8 mouse cellular contexts compared by ENCODE assay signal in the genomic region with DNA sequence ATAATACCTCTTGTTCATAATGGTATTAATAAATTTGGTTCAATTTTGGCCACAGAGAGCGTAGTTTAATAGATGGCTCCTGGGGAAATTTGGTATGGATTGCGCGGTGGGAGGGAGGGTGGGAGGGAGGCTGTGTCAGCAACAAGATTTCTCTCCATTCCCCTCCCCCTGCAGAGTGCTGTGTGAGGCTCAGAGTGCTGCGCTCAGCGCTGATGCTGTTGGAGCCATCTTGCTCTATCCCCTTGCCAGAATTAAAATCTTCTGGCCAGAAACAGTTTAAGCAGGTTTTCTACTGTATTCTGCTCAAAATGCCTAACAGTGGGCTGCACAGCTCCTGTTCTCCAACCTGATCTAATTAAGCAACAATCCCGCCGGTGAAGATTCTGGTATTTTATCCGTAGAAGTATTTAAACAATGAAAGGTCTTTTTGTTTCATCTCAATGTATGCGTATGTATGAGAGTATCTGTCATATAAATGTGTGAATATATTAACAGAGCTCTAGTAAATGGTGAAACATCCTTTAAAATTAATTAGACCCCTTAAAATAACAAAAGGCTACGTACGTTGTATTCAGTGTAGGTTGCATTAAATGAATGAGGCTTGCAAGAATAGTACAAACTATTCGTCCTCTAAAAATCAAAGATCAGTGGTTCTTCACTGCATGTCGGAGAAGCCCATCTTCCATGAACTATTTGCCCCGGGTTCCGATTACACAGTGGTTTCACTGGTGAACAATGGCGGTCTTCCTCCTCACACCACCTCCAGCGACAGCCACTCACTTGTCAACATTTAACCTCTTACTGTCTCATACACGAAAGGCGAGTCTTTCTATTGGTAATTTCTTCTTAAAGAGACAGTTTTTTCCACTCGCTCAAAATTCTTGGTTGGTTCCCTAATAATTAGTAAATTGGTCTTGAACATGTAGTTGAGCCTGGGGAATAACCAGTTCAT. TPM values are rescaled to one million over a fixed set of nuclear protein-coding genes. Genes with fewer than 3 reads are reported as not detected.
DNase-seq lines count a peak whose midpoint lies in the region; ATAC-seq and TF ChIP-seq lines count a peak whose summit lies in the region.

No protein-coding gene starts in this region.

- TF ChIP-seq POLR2A in cortical plate, adult 2 months (IDR thresholded peaks at IDR 0.05; ENCODE audit: extremely low read depth, insufficient read depth, low read length): peak; percentile 94

- peak overlapping the region; percentile 80 for H3K9ac ChIP-seq in hindbrain, embryonic 16.5 days (ENCODE audit: low read depth, low read length)
- H3K9ac ChIP-seq in liver, postnatal 0 days (replicated peaks): peak overlapping the region; percentile 59

- peak overlapping the region; percentile 66 for H3K4me3 ChIP-seq in megakaryocyte, embryonic 14.5 days (replicated peaks)
- peak overlapping the region; percentile 81 for H3K4me3 ChIP-seq in cortical plate, adult 2 months (ENCODE audit: insufficient read depth, low read length)
- H3K4me3 ChIP-seq in hindbrain, embryonic 16.5 days (ENCODE audit: low read length): peak overlapping the region; percentile 57
- peak overlapping the region; percentile 48 for H3K4me3 ChIP-seq in liver, postnatal 0 days (ENCODE audit: low read depth, low read length)

- no peaks in the 10 kb centered on the region for H3K36me3 ChIP-seq in megakaryocyte, embryonic 14.5 days (replicated peaks; ENCODE audit: low read length)
- no peaks in the 10 kb centered on the region for H3K36me3 ChIP-seq in hindbrain, embryonic 16.5 days (ENCODE audit: control insufficient read depth, insufficient read depth, low read length)
- no peaks in the 10 kb centered on the region for H3K36me3 ChIP-seq in liver, postnatal 0 days (replicated peaks; ENCODE audit: insufficient read depth, low read length)

- no peak for TF ChIP-seq EP300 in liver, postnatal 0 days (IDR thresholded peaks at IDR 0.05; ENCODE audit: low read depth)

- peak overlapping the region; percentile 93 for H3K27ac ChIP-seq in cortical plate, adult 2 months (ENCODE audit: insufficient read depth, low read length)
- peak overlapping the region; percentile 96 for H3K27ac ChIP-seq in hindbrain, embryonic 16.5 days (ENCODE audit: low read depth, low read length)
- H3K27ac ChIP-seq in liver, postnatal 0 days (ENCODE audit: low read depth): peak overlapping the region; percentile 65

- TF ChIP-seq CTCF in cortical plate, adult 2 months (IDR thresholded peaks at IDR 0.05; ENCODE audit: extremely low read depth, insufficient read depth, low read length): no peak
- no peak for TF ChIP-seq CTCF in liver, postnatal 0 days (IDR thresholded peaks at IDR 0.05; ENCODE audit: low read depth)

- H3K9me3 ChIP-seq in megakaryocyte, embryonic 14.5 days: no peaks in the 10 kb centered on the region
- no peaks in the 10 kb centered on the region for H3K9me3 ChIP-seq in hindbrain, embryonic 16.5 days (ENCODE audit: control insufficient read depth, low read length)
- no peaks in the 10 kb centered on the region for H3K9me3 ChIP-seq in liver, postnatal 0 days (ENCODE audit: low read length)

- ATAC-seq in megakaryocyte, adult 5-6 weeks (ENCODE audit: poor library complexity, severe bottlenecking): no peak
- ATAC-seq in hindbrain, embryonic 16.5 days: peak; percentile 43
- no peak for ATAC-seq in liver, postnatal 0 days
- ATAC-seq in megakaryocyte-erythroid progenitor cell, adult 5-6 weeks (replicated peaks; ENCODE audit: low FRiP score, low TSS enrichment, poor library complexity, severe bottlenecking): no peak

- WGBS in hindbrain, embryonic 16.5 days: 3% methylated on average over 20 of the region's 20 CpGs
- WGBS in liver, postnatal 0 days (ENCODE audit: insufficient replicate concordance): 26% methylated on average over 20 of the region's 20 CpGs

- peaks cover 30% of the 10 kb centered on the region for H3K4me1 ChIP-seq in megakaryocyte, embryonic 14.5 days
- H3K4me1 ChIP-seq in cortical plate, adult 2 months (ENCODE audit: control insufficient read depth, insufficient read depth, low read length): no peaks in the 10 kb centered on the region
- H3K4me1 ChIP-seq in hindbrain, embryonic 16.5 days (ENCODE audit: control insufficient read depth, insufficient read depth, low read depth, low read length): peaks cover 20% of the 10 kb centered on the region
- H3K4me1 ChIP-seq in liver, postnatal 0 days (ENCODE audit: insufficient read depth): peaks cover 22% of the 10 kb centered on the region

- H3K4me2 ChIP-seq in hindbrain, embryonic 16.5 days (ENCODE audit: low read length): peak overlapping the region; percentile 68
- peak overlapping the region; percentile 72 for H3K4me2 ChIP-seq in liver, postnatal 0 days (ENCODE audit: low read depth, low read length)

- peaks cover 61% of the 10 kb centered on the region for H3K27me3 ChIP-seq in megakaryocyte, embryonic 14.5 days (replicated peaks)
- H3K27me3 ChIP-seq in hindbrain, embryonic 16.5 days (replicated peaks; ENCODE audit: control insufficient read depth, insufficient read depth, low read length): no peaks in the 10 kb centered on the region
- H3K27me3 ChIP-seq in liver, postnatal 0 days (ENCODE audit: insufficient read depth, low read length): peaks cover 24% of the 10 kb centered on the region

- no peak for DNase-seq in liver, postnatal 0 days
- peak; percentile 81 for DNase-seq in telencephalon, adult 2 months (ENCODE audit: low read depth, low spot score)
- no peak for DNase-seq in spleen, adult 18-20 months

RNA-seq across cellular contexts. Expression of gene Hist3h2ba, which starts 1.0 kb away (rescaled TPM):
- polyA plus RNA-seq in megakaryocyte, embryonic 14.5 days (2012; ENCODE audit: insufficient read depth, low replicate concordance): 5.3 and 6.7 TPM in 2 replicates
- total RNA-seq in megakaryocyte, adult 5-6 weeks (2015): 4.6 and 6.9 TPM in 2 replicates
- total RNA-seq in megakaryocyte, adult 5-6 weeks (2017): 5.4 and 10.9 TPM in 2 replicates
- polyA plus RNA-seq in cortical plate, adult 2 months (2012; rRNA removed): 101 and 112 TPM in 2 replicates
- 249 and 250 TPM in 2 replicates for polyA plus RNA-seq in hindbrain, embryonic 16.5 days (2015; fragmentation: Nextera tagmentation; extraction: Ambion mirVana)
- polyA plus RNA-seq in liver, postnatal 0 days (2015; fragmentation: Nextera tagmentation; extraction: Ambion mirVana): 4.9 and 10.0 TPM in 2 replicates
- 21.1 and 27.6 TPM in 2 replicates for total RNA-seq in megakaryocyte-erythroid progenitor cell, adult 5-6 weeks (2014; fragmentation: Nextera tagmentation)
- 6.3 and 6.5 TPM in 2 replicates for total RNA-seq in megakaryocyte-erythroid progenitor cell, adult 5-6 weeks (2017)

RNA-seq across cellular contexts. Expression of gene Hist3h2a, which starts 4.7 kb away (rescaled TPM):
- polyA plus RNA-seq in megakaryocyte, embryonic 14.5 days (2012; ENCODE audit: insufficient read depth, low replicate concordance): 16.9 TPM in 1 of 2 replicates, not detected in the other
- total RNA-seq in megakaryocyte, adult 5-6 weeks (2015): 20.6 and 24.9 TPM in 2 replicates
- total RNA-seq in megakaryocyte, adult 5-6 weeks (2017): 267 and 273 TPM in 2 replicates
- polyA plus RNA-seq in cortical plate, adult 2 months (2012; rRNA removed): 40.1 and 42.8 TPM in 2 replicates
- polyA plus RNA-seq in hindbrain, embryonic 16.5 days (2015; fragmentation: Nextera tagmentation; extraction: Ambion mirVana): 85.3 and 89.6 TPM in 2 replicates
- polyA plus RNA-seq in liver, postnatal 0 days (2015; fragmentation: Nextera tagmentation; extraction: Ambion mirVana): 14.3 and 14.8 TPM in 2 replicates
- 29.7 and 39.9 TPM in 2 replicates for total RNA-seq in megakaryocyte-erythroid progenitor cell, adult 5-6 weeks (2014; fragmentation: Nextera tagmentation)
- total RNA-seq in megakaryocyte-erythroid progenitor cell, adult 5-6 weeks (2017): 238 and 296 TPM in 2 replicates

RNA-seq across cellular contexts. Expression of gene Trim17, which starts 4.7 kb away (rescaled TPM):
- 11.3 and 13.8 TPM in 2 replicates for polyA plus RNA-seq in megakaryocyte, embryonic 14.5 days (2012; ENCODE audit: insufficient read depth, low replicate concordance)
- not detected in 2 replicates for total RNA-seq in megakaryocyte, adult 5-6 weeks (2015)
- total RNA-seq in megakaryocyte, adult 5-6 weeks (2017): 0.07 TPM in 1 of 2 replicates, not detected in the other
- polyA plus RNA-seq in cortical plate, adult 2 months (2012; rRNA removed): 6.6 and 7.4 TPM in 2 replicates
- polyA plus RNA-seq in hindbrain, embryonic 16.5 days (2015; fragmentation: Nextera tagmentation; extraction: Ambion mirVana): 1.1 and 1.8 TPM in 2 replicates
- 0.11 and 0.15 TPM in 2 replicates for polyA plus RNA-seq in liver, postnatal 0 days (2015; fragmentation: Nextera tagmentation; extraction: Ambion mirVana)
- not detected in 2 replicates for total RNA-seq in megakaryocyte-erythroid progenitor cell, adult 5-6 weeks (2014; fragmentation: Nextera tagmentation)
- not detected in 2 replicates for total RNA-seq in megakaryocyte-erythroid progenitor cell, adult 5-6 weeks (2017)

RNA-seq across cellular contexts. Expression of gene Rnf187, which starts 11.0 kb away (rescaled TPM):
- 271 and 450 TPM in 2 replicates for polyA plus RNA-seq in megakaryocyte, embryonic 14.5 days (2012; ENCODE audit: insufficient read depth, low replicate concordance)
- 42.6 and 42.9 TPM in 2 replicates for total RNA-seq in megakaryocyte, adult 5-6 weeks (2015)
- total RNA-seq in megakaryocyte, adult 5-6 weeks (2017): 49.7 and 61.7 TPM in 2 replicates
- 567 and 588 TPM in 2 replicates for polyA plus RNA-seq in cortical plate, adult 2 months (2012; rRNA removed)
- 563 and 570 TPM in 2 replicates for polyA plus RNA-seq in hindbrain, embryonic 16.5 days (2015; fragmentation: Nextera tagmentation; extraction: Ambion mirVana)
- polyA plus RNA-seq in liver, postnatal 0 days (2015; fragmentation: Nextera tagmentation; extraction: Ambion mirVana): 85.3 and 96.0 TPM in 2 replicates
- total RNA-seq in megakaryocyte-erythroid progenitor cell, adult 5-6 weeks (2014; fragmentation: Nextera tagmentation): 115 and 146 TPM in 2 replicates
- 101 and 108 TPM in 2 replicates for total RNA-seq in megakaryocyte-erythroid progenitor cell, adult 5-6 weeks (2017)

RNA-seq across cellular contexts. Expression of gene Trim11, which starts 28.1 kb away (rescaled TPM):
- 12.8 and 20.1 TPM in 2 replicates for polyA plus RNA-seq in megakaryocyte, embryonic 14.5 days (2012; ENCODE audit: insufficient read depth, low replicate concordance)
- total RNA-seq in megakaryocyte, adult 5-6 weeks (2015): 22.2 and 26.7 TPM in 2 replicates
- total RNA-seq in megakaryocyte, adult 5-6 weeks (2017): 30.0 and 33.2 TPM in 2 replicates
- 25.9 and 26.7 TPM in 2 replicates for polyA plus RNA-seq in cortical plate, adult 2 months (2012; rRNA removed)
- polyA plus RNA-seq in hindbrain, embryonic 16.5 days (2015; fragmentation: Nextera tagmentation; extraction: Ambion mirVana): 20.7 and 21.4 TPM in 2 replicates
- polyA plus RNA-seq in liver, postnatal 0 days (2015; fragmentation: Nextera tagmentation; extraction: Ambion mirVana): 8.8 and 8.9 TPM in 2 replicates
- total RNA-seq in megakaryocyte-erythroid progenitor cell, adult 5-6 weeks (2014; fragmentation: Nextera tagmentation): 22.7 and 28.2 TPM in 2 replicates
- 13.9 and 19.2 TPM in 2 replicates for total RNA-seq in megakaryocyte-erythroid progenitor cell, adult 5-6 weeks (2017)
